Mouse (Mus musculus) thymus, postnatal 10 days (tissue): ENCODE measurements around the gene March4.

Experiments used
- DNase-seq, 2 experiments: peaks; one replicate each; pipeline ENCODE4 v3.0.0; 2021; ENCODE audit warnings: low spot score in 2 of 2

Gene March4

GRCm38 (mm10) chr1:72399720-72400401 is 136.9 kb downstream of the March4 start:
- no peak for DNase-seq

GRCm38 (mm10) chr1:72390420-72390819 is 146.3 kb downstream of the March4 start:
- DNase-seq = no peak

GRCm38 (mm10) chr1:72383651-72384050 is 153.1 kb downstream of the March4 start:
- no peak for DNase-seq

DNA sequence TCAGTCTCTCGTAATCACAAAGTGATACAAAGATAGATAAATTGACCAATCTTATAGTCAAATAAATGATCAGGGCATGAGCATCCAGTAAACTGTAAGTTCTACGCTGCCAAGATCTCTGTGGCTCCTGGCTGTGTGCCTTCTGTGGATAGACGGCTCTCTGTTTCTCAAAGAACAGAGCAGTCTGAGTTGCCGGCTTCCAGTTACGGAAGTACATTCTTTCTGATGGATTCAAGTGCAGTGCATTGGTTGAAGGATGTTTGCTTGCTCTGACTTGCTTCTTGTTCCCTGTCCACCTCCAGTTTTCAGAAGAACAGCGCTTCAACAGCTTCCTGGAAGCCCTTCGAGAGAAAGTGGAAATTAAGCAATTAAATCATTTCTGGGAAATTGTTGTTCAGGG is 153.7 kb downstream of the March4 start:
- DNase-seq = no peak

DNA sequence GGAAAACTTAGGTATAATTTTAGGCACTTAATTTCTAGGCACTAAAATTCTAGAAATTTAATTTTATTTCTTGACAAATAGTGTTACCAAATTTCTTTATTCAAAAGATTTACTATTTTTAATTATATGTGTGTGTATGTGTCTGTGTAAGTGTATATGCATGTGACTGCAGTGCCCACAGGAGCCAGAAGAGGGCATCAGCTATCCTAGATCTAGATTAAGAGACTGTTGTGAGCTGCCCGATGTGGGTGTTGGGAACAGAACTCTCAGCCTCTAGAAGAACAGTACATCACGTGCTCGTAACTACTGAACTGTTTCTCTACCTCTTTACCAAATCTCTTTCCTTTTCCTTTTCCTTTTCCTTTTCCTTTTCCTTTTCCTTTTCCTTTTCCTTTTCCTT is 156.2 kb downstream of the March4 start:
- DNase-seq = no peak

DNA sequence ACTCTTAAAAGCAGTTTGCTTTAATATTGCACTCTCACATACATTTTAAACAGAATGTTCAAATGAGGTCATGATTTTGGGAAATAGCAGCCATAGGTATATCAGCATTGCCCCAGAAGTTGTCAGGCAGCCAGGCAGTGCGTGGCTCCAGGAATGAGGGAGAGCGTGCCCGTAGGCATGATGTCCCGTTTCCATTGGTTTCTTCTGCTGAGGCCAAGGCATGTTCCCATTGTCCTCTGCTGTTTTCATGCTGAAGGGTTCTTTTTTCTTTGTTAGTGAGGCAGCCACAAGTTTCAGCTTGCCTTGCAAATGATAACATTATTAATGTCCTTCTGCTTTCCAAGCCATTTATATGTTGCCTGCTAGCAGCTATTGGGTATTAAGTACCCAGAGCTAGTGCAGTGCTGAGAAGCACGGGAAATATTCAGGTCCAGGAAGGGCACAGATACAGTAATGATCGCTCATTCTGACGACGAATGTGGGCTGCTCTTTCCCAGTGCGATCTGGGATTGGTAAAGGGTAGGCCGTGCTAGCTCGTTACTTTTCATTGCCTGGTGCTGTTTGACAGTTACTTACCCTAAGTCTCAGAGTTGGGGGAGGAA is 156.9 kb downstream of the March4 start:
- DNase-seq = no peak

DNA sequence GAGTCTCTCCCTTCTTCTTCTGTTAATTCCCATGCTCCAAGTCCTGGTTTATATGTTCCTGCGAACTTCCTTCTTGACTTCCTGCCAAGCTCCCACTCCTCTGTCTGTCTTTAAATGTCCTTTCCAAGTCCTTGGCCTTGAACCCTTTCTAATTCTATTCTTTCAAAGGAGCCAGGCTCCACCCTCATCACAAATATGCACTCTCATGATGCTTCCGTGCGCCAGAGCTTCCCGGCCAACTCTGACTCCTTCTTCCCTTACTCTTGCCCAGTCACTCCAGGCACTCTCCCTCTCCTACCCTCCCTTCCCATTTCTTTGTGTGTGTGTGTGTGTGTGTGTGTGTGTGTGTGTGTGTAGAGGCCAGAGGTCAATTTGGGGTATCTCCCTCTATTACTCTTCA is 158.6 kb downstream of the March4 start:
- DNase-seq = no peak
